Mouse (Mus musculus): ENCODE data around the gene Gm20388. TPM values are rescaled to one million over a fixed set of nuclear protein-coding genes. Genes with fewer than 3 reads are reported as not detected.

The Gm20388 gene
- total RNA-seq, 2 experiments from 2014 or later: 18.5 to 23.8 TPM

GRCm38 (mm10) chr8:122035543-122035942 is 2124.9 kb downstream of the Gm20388 start:
- peak; percentile 70 for ATAC-seq (replicated peaks; ENCODE audit: poor library complexity, severe bottlenecking)

DNA sequence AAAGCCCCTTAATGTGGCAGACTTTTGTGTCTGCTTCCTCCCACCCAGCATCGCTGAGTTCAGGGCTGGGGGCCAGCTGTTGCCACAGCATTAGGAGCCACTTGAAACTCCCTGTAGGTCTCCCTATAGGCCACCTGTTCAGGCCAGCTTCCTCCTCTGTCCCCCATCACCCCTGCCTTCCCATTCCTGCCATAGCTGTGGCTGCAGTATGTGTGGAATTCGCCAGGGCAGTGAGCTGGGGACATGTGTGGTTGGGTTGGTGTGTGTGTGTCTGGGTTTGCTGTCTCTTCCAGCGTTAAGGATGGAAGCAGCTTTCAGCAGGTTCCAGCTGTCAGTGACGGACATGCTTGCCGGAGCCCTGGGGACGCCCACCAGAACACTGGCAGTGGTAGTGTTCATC is 2125.7 kb downstream of the Gm20388 start:
- no peak for ATAC-seq (replicated peaks; ENCODE audit: poor library complexity, severe bottlenecking)

- no peak for ATAC-seq (replicated peaks; ENCODE audit: poor library complexity, severe bottlenecking)
Observed at GRCm38 (mm10) chr8:122037279-122037678, 2126.6 kb downstream of the Gm20388 start.

GRCm38 (mm10) chr8:122038076-122038475 is 2127.4 kb downstream of the Gm20388 start:
- ATAC-seq (replicated peaks; ENCODE audit: poor library complexity, severe bottlenecking): no peak

DNA sequence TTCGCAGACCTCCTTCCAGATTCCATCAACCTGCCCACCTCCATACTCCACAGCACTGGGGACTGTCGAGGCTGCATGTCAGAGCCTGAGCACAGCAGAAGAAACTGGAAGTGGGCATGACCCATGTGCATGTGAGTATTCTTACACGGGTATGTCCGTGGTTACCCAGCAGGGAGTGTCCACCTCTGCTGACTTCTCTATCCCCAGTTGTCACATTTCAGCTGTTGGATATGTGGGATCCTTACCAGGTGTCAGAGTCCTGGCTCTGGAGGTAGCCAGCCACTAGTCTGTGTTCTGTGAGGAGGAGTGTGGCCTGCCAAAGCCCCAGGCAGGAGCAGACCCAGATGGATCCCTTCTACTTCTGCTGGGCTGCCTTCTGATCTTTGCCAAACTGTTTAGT is 2128.8 kb downstream of the Gm20388 start:
- ATAC-seq (replicated peaks; ENCODE audit: poor library complexity, severe bottlenecking): no peak

DNA sequence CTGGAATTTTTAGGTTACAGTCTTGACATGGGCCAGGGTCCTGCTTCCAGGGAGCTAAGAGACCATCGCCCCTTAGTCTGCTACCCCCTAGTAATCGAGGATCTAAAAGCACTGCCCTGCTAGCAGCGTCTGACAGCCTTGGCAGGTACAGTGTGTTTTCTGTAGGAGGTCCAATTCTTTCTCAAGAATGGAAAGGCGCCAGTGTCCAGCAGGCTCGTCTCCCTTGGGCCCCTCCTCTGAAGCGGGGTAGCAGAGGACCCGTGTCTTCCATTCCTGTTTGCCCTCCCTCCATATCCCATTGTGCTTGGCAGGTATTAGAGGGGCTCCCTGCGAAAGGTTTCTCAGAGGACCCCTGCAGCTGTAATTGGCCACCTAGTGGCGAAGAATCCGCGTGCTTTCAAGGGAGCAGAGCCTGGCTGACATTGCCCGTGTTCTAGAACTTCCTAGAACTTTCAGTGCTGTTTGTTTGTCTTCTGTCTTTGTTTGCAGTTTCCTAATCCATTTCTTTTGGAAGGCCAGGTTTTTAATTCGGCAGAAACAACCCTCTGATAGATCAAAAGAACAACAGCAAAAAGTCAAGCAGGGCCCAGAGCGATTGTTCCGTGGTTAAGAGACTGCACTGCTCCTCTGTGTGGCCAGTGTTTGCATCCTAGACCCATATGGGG is 2136.7 kb downstream of the Gm20388 start:
- no peak; the same call in 1 of the 2 replicates for ATAC-seq (replicated peaks; ENCODE audit: poor library complexity, severe bottlenecking)

GRCm38 (mm10) chr8:122049266-122049665 is 2138.6 kb downstream of the Gm20388 start:
- ATAC-seq (replicated peaks; ENCODE audit: poor library complexity, severe bottlenecking): no peak

GRCm38 (mm10) chr8:122049923-122050322 is 2139.3 kb downstream of the Gm20388 start:
- no peak for ATAC-seq (replicated peaks; ENCODE audit: poor library complexity, severe bottlenecking)

DNA sequence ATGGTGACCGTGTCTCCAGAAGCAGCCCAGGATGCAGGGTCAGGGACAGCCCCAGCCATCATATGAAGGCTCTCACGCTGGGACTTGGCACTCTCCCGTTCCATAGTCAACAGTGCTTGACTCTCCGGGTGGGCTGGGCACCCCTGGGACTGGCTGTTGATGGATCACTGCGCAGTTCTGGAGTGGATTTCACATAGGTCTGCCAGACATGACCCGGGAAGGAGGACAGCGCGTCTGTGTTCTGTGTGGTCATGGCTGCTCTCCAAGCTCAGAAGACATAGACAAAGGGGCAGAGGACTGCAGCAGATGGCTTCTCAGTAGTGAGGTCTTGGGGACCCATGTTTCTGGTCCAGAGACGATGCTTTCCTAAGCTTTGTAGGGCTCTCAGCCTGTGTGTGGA is 2140.0 kb downstream of the Gm20388 start:
- ATAC-seq (replicated peaks; ENCODE audit: poor library complexity, severe bottlenecking): no peak

DNA sequence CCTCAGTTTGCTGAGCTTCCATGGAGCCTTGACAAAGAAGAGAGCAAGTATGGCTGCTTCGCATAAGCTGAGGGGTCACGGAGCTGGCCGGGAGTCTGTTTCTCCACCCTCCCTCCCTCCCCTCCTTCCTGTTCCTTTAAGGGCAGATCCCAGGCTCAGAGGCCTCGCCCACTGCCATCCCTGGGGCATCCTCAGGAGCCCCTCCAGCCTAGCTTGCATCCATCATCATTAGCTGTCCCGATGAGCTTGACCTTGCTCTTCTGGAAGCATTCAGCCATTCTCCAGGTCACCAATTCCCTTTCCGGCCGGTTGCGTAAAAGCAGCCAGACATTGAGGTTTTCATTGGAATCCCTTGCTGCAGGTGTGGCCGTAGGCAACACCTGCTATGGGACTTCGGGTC is 2144.7 kb downstream of the Gm20388 start:
- no peak for ATAC-seq (replicated peaks; ENCODE audit: poor library complexity, severe bottlenecking)

DNA sequence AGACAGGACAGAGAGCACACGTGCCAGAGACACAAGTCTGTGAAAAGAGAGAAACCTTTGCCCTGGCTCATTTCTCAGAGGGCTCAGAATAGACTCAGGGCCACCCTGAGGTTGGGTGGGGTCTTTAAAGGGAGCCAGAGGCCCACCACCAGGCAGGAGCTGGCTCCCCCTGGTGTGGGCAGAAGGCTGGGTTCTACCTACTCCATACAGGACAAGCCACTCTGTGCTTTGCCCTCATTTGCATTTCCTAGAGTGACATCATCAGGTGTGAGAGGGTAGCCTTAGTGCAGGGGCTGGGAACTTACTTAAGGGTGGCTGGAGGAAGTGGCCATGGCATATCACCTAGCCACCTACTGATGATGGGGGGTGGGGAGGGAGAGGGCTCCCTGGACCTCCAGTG is 2145.5 kb downstream of the Gm20388 start:
- no peak for ATAC-seq (replicated peaks; ENCODE audit: poor library complexity, severe bottlenecking)

DNA sequence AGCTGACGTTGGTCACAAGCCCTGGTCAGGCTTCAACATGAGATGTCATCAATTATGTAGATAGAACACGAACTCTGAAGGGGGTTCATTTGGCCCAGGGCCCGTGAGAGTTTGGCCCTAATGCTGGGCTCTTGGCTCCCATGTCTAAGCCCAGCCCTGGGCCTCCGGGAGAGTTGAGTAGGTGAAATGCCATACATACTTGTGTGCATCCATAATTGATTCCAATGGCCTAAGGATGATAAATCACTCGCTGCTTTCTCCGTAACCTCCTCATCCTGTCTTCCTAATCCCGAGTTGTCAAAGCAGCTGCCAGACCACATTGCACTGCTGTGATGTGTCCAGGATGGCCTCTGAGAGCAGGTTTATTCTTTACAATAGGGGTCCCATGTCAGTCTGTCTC is 2146.2 kb downstream of the Gm20388 start:
- no peak for ATAC-seq (replicated peaks; ENCODE audit: poor library complexity, severe bottlenecking)

DNA sequence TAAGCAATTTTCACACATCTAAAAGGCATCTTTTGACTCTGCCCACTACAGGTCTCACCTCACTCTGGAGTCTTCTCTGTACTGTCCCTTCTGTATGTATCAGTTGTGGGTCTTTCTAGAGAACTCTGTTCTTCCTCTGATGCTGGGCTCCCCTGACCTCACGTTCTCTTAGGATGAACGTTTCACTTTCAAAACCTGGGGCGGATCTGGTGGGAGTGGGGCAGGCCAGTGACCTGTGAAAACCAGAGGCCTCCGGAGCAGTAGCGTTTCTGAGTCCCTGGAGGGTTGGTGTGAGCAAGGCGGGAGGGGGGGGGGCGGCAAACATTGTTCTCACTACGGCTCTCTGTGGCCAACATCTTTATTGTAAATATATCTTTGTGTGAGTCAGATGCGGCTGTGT is 2147.9 kb downstream of the Gm20388 start:
- no peak for ATAC-seq (replicated peaks; ENCODE audit: poor library complexity, severe bottlenecking)

GRCm38 (mm10) chr8:122058951-122059350 is 2148.3 kb downstream of the Gm20388 start:
- no peak for ATAC-seq (replicated peaks; ENCODE audit: poor library complexity, severe bottlenecking)

DNA sequence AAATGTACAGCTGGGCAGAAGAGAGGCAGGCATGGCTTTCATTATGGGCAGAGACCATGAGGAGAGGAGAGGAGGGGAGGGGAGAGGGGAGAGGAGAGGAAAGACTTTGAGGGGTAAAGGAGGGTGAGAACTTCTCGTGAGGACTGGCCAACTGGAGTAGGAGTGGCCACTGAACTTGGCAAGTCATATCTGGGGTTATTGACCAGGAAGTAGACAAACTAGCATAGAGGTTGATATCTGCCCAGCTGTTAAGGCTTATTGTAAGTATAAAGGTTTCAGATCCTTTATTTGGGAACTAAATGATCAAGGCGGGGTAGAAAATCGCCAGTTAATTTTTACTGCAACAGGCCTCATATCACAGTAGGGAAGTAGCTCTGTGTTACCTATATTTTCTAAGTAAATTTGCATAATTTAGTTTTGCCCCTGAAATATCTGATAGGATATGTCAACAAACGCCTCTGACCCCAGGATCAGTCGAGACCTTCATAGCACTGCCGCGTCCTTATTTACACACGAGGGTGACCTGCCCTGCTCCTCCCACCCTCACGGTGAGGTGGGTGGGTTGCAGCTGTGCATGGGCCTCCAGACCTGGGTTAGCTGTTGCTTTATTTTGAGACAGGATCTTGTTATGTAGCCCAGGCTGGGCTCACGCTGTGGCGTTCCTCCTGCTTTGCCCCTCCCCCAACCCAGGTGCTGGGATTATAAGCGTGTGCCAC is 2152.0 kb downstream of the Gm20388 start:
- ATAC-seq (replicated peaks; ENCODE audit: poor library complexity, severe bottlenecking): no peak

DNA sequence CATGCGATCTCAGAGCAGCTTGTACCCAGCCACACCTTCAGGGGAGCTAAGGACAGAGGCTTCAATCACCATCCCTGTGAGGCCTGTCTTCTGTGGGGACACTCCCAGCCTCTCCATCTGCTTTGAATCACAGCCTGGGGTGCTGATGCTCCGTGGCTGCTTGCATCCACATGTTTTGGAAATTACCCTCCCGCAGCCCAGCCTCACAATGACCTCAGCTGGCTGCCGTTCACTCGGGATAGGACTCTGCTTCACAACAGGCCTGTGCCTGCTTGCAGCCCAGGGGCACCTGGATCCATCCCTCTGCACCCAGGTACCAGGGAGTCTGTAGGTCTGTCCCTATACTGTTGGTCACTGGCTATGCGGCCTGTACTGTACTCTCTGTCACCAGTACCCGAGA is 2153.7 kb downstream of the Gm20388 start:
- no peak for ATAC-seq (replicated peaks; ENCODE audit: poor library complexity, severe bottlenecking)

GRCm38 (mm10) chr8:122067783-122068505 is 2157.3 kb downstream of the Gm20388 start:
- no peak for ATAC-seq (replicated peaks; ENCODE audit: poor library complexity, severe bottlenecking)

DNA sequence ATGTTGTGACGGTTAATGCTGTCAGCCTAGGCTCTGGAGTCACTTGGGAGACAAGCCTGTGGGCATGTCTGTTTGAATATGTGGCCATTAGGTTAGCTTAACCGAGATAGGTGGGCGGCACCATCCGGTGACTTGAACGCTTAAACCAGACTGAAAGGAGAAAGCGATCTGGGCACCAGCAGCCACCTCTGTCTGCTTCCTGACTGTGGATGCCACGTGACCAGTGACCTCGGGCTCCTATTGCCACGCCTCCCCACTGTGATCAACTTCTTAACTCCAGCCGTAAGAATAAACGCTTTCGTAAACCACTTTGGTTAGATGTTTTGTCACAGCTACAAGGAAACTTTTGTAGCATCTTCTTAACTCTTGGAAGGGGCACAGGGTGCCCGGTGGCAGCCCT is 2158.0 kb downstream of the Gm20388 start:
- ATAC-seq (replicated peaks; ENCODE audit: poor library complexity, severe bottlenecking): peak; percentile 40; the same call in 1 of the 2 replicates

GRCm38 (mm10) chr8:122069281-122069680 is 2158.6 kb downstream of the Gm20388 start:
- no peak for ATAC-seq (replicated peaks; ENCODE audit: poor library complexity, severe bottlenecking)

DNA sequence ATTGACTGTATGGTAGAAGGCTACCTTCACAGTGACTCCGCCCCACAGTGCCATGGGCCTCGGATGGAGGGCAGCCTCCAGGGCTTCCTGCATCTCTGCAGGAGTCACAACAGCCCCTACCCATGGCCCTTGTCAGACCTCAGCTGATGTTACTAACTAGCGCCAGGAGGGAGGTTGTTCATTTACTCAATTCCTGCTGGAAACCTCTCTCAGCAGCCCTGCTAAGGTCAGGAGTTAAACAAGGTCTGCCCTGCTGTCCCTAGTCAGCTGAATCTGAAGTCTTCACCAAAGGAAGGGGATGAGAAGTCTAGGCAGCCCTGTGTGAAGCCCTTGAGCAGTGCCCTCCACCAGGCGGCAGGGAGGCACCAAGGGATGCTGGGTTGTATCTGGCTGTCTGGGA is 2160.6 kb downstream of the Gm20388 start:
- no peak for ATAC-seq (replicated peaks; ENCODE audit: poor library complexity, severe bottlenecking)

DNA sequence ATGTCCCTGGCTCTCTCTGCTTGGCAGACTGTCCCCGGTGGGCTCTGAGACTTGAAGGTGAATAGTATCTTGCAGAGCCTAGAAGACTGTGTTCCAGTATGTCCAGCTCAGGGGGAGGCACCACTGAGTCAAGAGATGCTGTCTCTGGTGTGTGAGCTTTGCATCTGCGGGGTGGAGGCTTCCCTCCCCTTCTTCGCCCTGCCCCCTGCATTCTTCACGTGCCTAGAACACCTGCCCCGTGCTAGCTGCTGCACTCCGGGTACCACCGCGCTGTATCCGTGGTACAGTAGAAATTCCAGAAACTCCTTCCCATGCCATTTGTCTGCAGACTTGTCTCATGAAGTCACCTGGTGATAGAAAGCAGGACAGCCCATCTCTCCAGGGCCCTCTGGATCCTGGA is 2163.3 kb downstream of the Gm20388 start:
- ATAC-seq (replicated peaks; ENCODE audit: poor library complexity, severe bottlenecking): no peak
